Mouse (Mus musculus) olfactory bulb, adult 2 months (tissue): ENCODE measurements around the gene Klrg1. TPM values are rescaled to one million over a fixed set of nuclear protein-coding genes. Genes with fewer than 3 reads are reported as not detected.

Experiments used
- H3K27ac ChIP-seq: fragments of 200-500 bp; 2 replicates; pipeline ENCODE4 v1.5.1; 2012; ENCODE audit warnings: low read depth, low read length; ENCODE audit not compliant: insufficient read depth
- H3K4me1 ChIP-seq: fragments of 200-500 bp; 2 replicates; pipeline ENCODE4 v1.6.1; 2012; ENCODE audit warnings: low read length; ENCODE audit not compliant: control insufficient read depth, insufficient read depth
- H3K4me3 ChIP-seq: fragments of 200-500 bp; 2 replicates; pipeline ENCODE4 v1.5.1; 2012; ENCODE audit warnings: mild to moderate bottlenecking, low read depth, low read length, moderate library complexity; ENCODE audit not compliant: insufficient read depth
- CTCF ChIP-seq: fragments of 200-500 bp; IDR thresholded peaks from 2 replicates; pipeline ENCODE4 v1.5.1; 2012; ENCODE audit warnings: low read depth, mild to moderate bottlenecking, low read length, moderate library complexity; ENCODE audit not compliant: insufficient read depth
- POLR2A ChIP-seq: fragments of 200-500 bp; IDR thresholded peaks from 2 replicates; pipeline ENCODE4 v1.6.1; 2012; ENCODE audit warnings: mild to moderate bottlenecking, low read depth, low read length, moderate library complexity; ENCODE audit not compliant: insufficient read depth
- WGBS: fragments of 180-500 bp; shearing (Covaris S2); methylation state at CpG from one replicate; pipeline ENCODE4 v1.1.7; 2018; 5-methylcytosine and 5-hydroxymethylcytosine counted together
- polyA plus RNA-seq: library from polyadenylated mRNA; stranded (reverse); fragments of >200 nt; gene quantifications from 2 replicates; pipeline ENCODE4 v1.2.4, GENCODE M21; 2012; ENCODE audit warnings: low replicate concordance; ENCODE audit not compliant: missing spikeins, insufficient read depth, insufficient read length

Gene Klrg1
- polyA plus RNA-seq, 1 experiment, result not detected

DNA sequence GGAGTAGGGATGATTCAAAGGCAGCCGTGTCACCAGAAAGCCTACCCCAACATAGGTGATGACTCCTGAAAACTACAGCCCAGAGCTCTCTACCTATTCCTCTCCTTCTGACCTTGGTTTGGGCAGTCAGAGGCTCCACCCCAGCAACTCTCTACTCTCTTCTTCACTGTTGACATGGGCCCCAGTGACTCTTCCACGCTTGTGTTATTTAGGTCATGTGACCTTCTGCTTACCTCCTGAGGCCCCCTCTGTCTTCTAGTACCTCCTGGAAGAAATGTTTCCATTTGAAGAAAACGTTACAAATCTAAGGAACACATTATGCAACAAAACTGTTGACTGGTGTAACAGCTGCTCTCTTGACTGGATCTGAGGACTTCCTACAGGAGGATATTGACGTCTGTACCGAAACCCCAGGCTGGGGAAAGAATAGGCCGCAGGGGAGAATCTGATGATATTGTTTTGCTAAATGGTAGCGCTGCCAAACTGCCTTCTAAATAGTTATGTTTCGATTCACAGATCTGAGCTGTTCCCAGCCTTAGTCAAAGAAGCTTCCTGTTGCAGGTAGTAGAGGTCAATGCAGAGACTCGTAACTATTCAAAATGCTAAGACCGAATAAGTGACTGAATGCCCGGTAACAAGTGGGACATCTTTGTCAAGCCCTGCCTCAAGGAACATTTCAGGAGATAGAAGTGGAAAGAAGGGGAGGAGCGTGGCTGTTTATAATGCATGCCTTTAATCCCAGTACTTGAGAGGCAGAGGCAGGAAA, 22.3 kb upstream of the Klrg1 start:
- no peak for TF ChIP-seq CTCF
- TF ChIP-seq POLR2A, result no peak
- 83% methylated on average over 12 of the region's 12 CpGs for WGBS
- H3K27ac ChIP-seq, result no peak overlapping the region
- no peak overlapping the region for H3K4me3 ChIP-seq
- no peaks in the 10 kb centered on the region for H3K4me1 ChIP-seq

DNA sequence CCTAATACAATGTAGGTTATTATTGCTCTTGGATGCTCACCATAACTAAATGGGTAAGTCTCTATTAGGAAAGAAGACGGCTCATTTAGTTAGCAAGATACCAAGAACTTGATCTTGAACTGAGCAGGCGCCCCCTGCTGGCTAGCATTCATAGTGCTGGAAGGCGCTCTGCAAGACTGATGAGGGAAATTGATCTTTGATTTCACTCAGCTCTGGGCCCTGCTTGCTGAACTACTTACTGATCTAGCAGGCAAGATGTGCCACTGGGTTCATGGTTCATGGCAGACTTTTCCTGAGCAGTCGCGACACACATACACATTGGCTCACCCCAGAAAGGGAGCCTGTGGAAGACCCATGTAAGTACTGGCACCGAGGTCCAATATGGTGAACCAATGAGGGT, 21.7 kb upstream of the Klrg1 start:
- no peaks in the 10 kb centered on the region for H3K4me1 ChIP-seq
- H3K27ac ChIP-seq, result no peak overlapping the region
- 29% methylated on average over 6 of the region's 6 CpGs for WGBS
- TF ChIP-seq POLR2A (no peak), CTCF (peak; percentile 33; the same call in 1 of the 2 replicates)
- no peak overlapping the region for H3K4me3 ChIP-seq

DNA sequence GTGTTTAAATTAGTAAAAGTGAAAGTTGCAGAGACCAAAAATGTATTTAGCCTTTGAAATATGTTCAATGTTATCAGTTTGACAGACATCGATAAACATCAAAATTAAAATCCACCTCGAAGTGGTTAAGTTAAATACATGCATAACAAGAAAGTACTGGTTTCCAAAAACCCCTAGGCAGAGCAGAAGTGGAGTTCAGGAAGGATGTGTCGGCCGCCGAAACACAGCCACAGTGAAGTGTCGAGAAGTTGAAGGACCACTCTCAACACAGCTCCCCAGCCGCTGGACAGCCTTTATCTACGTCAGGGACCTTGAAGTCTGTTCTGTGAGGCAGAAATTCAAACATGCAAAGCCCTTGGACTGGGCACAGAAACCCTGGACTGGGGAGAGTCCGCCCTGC, 20.8 kb upstream of the Klrg1 start:
- no peaks in the 10 kb centered on the region for H3K4me1 ChIP-seq
- H3K27ac ChIP-seq, result no peak overlapping the region
- WGBS, result 88% methylated on average over 9 of the region's 9 CpGs
- no peak for TF ChIP-seq CTCF
- TF ChIP-seq POLR2A, result no peak
- H3K4me3 ChIP-seq, result no peak overlapping the region

GRCm38 (mm10) chr6:122302661-122303060, 20.0 kb upstream of the Klrg1 start:
- TF ChIP-seq POLR2A, result no peak
- TF ChIP-seq CTCF, result no peak
- H3K4me1 ChIP-seq, result no peaks in the 10 kb centered on the region
- 90% methylated on average over 4 of the region's 4 CpGs for WGBS
- H3K27ac ChIP-seq, result no peak overlapping the region
- no peak overlapping the region for H3K4me3 ChIP-seq

GRCm38 (mm10) chr6:122302121-122302520, 19.4 kb upstream of the Klrg1 start:
- TF ChIP-seq CTCF, result no peak
- TF ChIP-seq POLR2A, result no peak
- Histone ChIP-seq H3K4me3 (no peak overlapping the region), H3K27ac (no peak overlapping the region), H3K4me1 (no peaks in the 10 kb centered on the region)
- 71% methylated on average over 1 of the region's 1 CpGs for WGBS

DNA sequence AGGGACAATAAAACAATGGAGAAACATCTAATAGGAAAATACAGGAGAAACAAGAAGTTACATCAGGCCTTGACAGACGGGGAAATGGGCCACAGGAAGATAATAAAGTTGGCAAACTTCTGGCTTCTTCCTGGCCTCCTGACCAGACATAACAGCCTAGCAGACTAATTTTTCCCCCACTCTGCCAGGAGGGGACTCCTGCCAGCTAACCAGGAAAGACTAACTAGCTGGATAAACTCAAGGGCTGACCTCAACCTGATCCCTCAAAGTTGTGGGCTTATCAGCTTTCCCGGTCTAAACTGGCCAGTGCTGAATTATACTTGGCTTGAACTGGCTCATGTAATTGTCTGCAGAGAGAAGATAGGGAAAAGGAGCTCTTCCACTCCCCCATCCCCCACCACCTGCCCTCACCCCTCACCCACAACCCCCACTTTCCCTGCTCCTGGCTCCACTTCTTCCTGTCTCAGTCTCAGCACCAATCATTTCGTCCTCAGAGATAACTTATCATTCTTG, 17.0 kb upstream of the Klrg1 start:
- TF ChIP-seq CTCF (no peak), POLR2A (no peak)
- H3K4me1 ChIP-seq, result no peaks in the 10 kb centered on the region
- H3K4me3 ChIP-seq, result no peak overlapping the region
- H3K27ac ChIP-seq, result no peak overlapping the region
- WGBS, result 83% methylated on average over 3 of the region's 3 CpGs

- 57% methylated on average over 4 of the region's 4 CpGs for WGBS
- H3K27ac ChIP-seq, result no peak overlapping the region
- H3K4me3 ChIP-seq, result no peak overlapping the region
Measured at GRCm38 (mm10) chr6:122298223-122298609, 15.5 kb upstream of the Klrg1 start.

DNA sequence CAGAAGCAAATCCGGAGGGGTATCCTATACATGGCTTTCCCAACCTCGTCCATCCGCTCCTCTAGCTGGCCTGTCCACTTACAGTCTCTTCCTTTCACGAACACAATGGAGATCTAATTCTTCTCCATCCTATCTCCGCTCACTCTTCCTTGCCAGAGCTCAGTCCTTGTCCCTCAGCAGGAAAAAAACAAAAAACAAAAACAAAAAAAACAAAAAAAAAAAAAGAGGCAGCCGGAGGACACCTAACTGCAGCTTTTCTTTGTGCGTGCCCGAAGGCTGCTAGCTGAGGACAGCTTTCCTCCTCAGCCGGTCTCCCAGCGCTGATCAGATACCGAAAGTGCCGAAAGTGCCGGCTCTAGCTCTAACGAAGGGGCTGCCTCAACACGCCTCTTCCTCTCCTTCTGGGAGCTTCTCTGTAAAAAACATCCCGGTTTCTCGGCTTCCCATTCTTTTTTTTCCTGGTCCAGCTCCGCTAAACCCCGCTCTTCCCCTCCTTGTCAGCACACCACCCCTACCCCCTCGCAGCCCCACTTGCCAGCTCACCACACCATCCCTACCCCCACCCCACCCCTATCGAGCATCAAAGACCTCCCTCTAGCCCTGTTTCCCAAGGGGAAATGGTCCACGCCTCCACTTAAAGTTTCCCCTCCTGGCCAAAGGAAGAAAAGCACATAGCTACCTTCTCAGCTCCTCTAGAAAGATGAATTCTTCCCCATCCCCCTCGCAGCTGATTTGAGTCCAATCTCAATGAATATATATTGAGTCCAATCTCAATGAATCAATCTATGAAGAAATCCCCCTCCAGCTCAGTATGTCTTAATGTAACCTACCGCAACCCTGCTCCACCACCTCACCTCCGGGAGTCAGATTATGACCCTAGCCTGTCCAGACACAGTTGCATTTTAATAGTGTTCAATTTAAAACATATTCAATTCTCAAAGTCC, 14.9 kb upstream of the Klrg1 start:
- 5% methylated on average over 25 of the region's 25 CpGs for WGBS
- H3K4me1 ChIP-seq, result no peaks in the 10 kb centered on the region
- TF ChIP-seq CTCF, result no peak
- no peak for TF ChIP-seq POLR2A
- peak overlapping the region; percentile 55 for H3K4me3 ChIP-seq
- H3K27ac ChIP-seq, result no peak overlapping the region

More at GRCm38 (mm10) chr6:122298223-122298609, 15.5 kb upstream of the Klrg1 start:
- H3K4me1 ChIP-seq, result no peaks in the 10 kb centered on the region
- TF ChIP-seq CTCF (no peak), POLR2A (no peak)

DNA sequence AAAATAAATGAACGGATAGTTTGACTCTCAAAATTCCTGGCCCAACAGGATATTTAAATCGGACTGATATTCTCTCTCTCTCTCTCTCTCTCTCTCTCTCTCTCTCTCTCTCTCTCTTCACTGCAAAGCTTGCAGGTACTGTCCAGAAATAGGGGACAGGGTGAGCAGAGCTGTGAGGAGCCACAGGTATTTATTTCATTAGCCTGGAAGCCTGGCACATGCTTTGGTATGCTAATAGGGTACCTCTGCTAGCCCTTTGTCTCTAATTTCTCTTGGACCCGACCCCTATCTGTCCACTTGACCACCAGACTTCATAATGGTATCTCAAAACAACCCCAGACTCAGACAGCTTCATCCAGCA, 14.2 kb upstream of the Klrg1 start:
- no peaks in the 10 kb centered on the region for H3K4me1 ChIP-seq
- 24% methylated on average over 3 of the region's 3 CpGs for WGBS
- TF ChIP-seq CTCF (no peak), POLR2A (no peak)
- peak overlapping the region; percentile 55 for H3K4me3 ChIP-seq
- no peak overlapping the region for H3K27ac ChIP-seq
